Mouse (Mus musculus) retina, postnatal 7 days (tissue): Measurements from ENCODE around the gene Fkbp11.
"Not testable (repeated sequence)": the region's sequence is repeated elsewhere in the genome, so short reads cannot be mapped to it uniquely, and the experiment has no call there.

Experiments
- DNase-seq: peaks from one replicate; pipeline ENCODE4 v3.0.0-alpha.2; 2012; ENCODE audit warnings: low read depth, low spot score

Gene Fkbp11

DNA sequence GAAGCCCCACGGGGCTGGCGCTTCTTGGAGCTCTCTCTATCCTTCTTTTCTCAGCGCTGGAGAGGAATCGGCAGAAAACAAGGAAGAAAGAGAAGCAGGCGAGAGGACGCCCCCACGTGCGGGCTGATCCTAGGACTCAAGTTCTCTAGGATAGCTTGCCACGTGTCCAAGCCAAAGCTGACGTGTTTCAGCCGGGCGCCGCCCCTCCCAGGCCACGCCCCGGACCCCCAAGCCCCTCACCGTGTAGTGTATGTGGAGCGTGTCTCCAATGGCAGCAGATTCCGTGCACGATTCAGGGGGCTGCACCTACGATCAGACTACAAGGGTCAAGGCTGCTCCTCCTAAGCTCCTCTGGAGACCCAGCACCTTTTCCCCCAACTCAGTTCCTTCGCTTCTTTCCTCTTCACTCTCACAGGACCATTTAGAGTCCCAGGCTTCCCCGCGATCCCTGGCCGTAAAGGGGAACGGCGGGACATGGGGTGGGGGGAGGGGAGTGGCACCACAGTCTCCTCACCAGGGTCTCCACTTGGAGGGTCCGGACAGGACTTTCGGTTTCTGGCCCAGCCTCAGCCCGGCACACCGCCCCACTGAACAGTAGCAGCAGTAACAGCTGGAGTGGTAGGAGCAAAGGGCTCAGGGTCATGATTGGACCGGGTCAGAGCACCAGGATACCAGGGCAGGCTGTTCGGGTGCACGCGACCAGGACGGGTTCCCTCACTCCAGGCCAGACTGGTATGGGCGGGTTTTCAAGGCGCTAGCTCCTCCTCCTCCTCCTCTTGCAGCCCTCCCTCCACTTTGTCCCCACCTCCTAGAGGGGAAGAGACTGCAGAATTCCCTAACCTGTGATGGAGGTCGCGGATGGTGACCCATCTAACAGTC is at the start of gene Fkbp11:
Gene Fkbp11 (minus strand): TSS at position 756 of the 879 bp plus-strand sequence.
- DNase-seq, result no peak

GRCm38 (mm10) chr15:98777762-98778161 is 49.8 kb upstream of the Fkbp11 start, which contains the start of gene Wnt10b:
Gene Wnt10b (minus strand): TSS chr15:98778150.
- DNase-seq, result no peak

- DNase-seq, result no peak
Observed at GRCm38 (mm10) chr15:98777005-98777616, 49.1 kb upstream of the Fkbp11 start.

DNA sequence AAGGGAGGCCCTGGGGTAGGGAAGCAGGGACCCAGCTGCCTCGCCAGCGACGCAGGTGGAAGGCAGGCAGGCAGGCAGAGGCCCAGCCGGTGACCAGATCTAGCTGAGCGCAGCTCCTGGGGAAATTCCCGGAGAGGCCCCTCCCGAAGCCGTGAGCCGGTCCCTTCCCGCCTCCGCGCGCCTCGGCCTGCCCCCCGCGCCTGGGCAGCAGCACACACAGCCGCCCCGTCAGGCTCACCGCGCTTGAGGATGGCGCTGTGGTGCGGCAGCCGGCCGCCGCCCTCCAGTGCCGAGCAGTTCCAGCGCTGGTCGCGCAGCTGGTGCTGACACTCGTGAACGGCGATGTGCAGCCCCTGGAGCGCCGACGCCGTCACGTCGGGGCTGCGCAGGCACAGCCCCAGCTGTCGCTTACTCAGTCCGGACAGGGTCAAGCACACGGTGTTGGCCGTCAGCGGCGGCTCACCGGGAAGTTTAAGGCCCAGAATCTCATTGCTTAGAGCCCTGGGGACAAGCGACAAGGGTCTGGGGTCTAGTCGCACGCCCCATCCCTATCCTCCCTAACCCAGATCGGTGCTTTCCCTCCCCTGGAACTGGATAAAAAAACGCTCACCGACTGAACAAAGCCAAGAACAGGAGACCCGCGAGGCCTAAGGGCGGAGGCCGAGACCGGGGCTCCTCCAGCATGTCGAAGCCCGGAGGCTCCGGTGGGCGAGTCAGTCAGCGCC is 48.4 kb upstream of the Fkbp11 start:
- no peak for DNase-seq

- no peak for DNase-seq
Observed at GRCm38 (mm10) chr15:98775533-98775932, 47.5 kb upstream of the Fkbp11 start.

DNA sequence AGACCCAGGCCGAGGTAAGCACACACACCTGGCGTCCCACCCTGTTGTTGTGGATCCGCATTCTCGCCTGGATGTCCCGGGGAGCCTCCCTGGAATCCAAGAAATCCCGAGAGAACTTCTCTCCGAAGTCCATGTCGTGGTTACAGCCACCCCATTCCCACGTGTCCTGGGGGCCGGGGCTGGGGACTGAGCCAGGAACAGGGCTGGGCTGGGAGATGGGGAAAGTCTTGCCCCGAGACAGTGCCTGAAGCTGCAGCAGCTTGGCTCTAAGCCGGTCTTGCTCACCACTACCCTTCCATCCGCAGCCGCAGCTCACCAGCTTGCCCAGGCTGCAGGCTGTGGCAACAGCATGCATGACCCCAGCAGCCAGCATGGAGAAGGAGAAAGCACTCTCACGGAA is 46.1 kb upstream of the Fkbp11 start:
- DNase-seq, result no peak

DNA sequence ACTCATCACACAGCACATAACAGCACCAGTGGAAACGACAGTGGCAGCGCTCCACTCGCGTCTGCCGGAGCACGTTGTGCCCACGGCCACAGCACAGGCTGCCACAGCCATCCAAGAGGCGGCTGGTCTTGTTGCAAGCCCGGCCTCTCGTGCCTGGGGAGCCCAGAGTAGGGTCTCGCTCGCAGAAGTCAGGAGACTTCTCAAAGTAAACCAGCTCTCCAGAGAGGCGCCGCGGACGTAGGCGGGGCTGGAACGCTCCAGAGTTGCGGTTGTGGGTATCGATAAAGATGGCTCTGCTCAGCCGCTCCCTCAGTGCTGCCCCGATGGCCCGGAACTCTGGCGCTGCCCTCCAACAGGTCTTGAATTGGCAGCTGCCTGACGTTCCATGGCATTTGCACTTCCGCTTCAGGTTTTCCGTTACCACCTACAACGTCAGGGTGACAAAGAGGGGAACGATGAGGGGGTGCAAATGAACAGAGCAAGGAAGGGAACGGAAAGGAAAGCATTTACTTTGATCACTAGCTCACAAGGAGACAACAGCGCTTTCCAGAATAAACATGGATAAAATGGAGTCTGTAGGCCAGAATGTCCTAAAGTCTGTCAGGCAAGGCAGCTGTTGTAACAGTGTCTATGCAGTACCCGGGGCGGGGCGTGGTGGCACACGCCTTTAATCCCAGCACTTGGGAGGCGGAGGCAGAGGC is 44.7 kb upstream of the Fkbp11 start:
- no peak for DNase-seq

- DNase-seq, result no peak
Observed at GRCm38 (mm10) chr15:98771813-98772425, 43.9 kb upstream of the Fkbp11 start.

DNA sequence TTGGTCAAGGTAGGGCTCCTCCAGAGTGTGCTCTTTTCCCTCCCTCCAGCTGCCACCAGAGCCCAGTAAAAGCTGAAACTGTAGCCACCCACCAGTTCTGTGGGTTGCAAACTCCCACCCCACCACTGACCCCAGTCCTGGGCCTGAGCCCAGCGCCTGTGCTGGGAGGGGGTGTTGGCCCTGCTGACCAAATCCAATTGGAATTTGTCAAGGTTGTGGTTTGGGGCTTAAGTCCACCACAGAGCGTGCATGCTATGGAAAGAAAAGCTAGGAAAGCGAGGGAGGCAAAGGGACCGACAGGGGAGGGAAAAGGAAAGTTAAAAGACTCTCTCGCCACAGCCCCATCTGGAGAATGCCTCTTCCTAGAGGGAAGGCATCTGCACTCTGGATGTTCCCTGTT is 40.3 kb upstream of the Fkbp11 start:
- no peak for DNase-seq

DNA sequence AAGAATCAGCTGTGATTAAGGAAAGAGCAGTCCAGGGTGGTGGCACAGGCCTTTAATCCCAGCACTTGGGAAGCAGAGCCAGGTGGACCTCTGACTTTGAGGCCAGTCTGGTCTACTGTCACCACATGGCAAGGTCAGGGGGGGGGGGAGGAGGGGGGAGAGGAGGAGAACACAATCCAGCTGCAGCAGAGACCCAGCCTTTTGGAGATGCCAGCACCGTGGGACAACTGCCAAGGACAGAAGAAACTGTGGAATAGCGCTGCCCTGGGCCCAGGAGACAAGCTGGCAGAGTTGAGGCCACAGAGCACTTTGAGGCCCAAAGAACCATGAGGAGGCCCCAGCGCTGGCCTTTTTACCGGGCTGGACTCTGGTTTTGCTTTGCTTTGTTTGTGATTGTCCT is 37.9 kb upstream of the Fkbp11 start:
- no peak for DNase-seq

- DNase-seq, result peak; percentile 92
Observed at GRCm38 (mm10) chr15:98762670-98763529, 34.9 kb upstream of the Fkbp11 start, which contains the start of gene Arf3. Gene Arf3 (minus strand): TSS chr15:98763214.

- peak; percentile 71 for DNase-seq
Observed at GRCm38 (mm10) chr15:98762201-98762621, 34.2 kb upstream of the Fkbp11 start.

- DNase-seq, result no peak
Observed at GRCm38 (mm10) chr15:98754125-98754524, 26.1 kb upstream of the Fkbp11 start.

DNA sequence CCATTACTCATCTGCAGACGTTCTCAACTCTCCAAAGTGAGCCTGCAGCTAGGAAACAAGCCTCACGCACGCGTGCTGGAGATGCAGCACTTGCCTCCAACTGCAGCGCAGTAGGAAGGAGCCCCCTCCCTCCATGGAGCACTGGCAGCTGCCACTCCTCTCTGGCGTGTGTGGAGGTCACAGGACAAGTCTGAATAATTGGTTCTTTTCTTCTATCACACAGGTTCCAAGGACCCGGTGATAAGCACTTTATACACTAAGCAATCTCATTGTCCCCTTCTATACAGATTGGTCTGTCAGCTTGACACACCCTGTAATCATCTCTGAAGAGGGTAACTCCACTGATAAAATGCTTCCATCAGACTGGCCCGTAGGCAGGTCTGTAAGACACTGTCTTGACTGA is 25.0 kb upstream of the Fkbp11 start:
- DNase-seq, result no peak

DNA sequence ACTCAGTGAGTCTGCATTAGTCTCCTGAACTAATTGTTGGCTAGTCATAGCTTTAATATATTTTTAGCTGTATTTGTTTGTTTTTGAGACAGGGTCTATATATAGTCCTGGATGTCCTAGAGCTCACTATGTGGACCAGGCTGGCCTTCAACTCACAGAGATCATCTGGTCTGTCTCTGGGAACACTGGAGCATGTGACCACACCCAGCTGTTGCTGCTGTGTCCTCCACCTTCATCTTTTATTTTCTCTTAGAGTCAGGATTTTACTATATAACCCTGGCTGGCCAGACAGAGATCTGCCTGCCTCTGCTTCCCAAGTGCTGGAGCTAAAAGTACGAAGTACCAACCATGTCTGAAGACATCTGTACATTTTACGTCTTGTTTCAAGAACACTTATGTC is 21.1 kb upstream of the Fkbp11 start:
- DNase-seq, result no peak

GRCm38 (mm10) chr15:98747296-98747695 is 19.3 kb upstream of the Fkbp11 start:
- no peak for DNase-seq

DNA sequence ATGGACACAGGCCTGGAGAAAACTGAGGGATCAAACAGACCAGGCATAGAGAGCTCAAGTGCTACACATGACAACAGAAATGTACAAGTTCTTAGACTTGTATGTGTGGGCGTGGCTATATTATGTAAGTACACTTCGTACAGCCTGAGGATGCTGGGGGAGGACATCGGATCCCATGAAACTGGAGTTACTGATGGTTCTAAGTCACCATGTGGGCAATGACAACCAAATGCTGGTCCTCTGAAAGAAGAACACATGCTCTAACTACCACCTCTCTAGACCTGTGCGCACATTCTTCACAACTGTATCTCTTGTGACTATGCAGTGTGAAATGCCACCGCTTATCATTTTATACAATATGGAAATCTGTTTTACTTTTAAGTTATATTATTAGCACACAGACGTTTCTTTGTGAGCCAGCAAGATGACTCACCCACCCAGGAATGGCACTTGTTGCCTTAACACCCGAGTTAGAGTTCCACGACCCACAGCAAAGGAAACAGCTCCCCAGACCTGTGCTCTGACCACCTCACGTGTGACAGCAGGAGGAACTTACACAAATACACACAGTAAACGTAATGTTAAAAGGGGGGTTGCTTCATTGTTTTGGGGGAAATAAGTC is 18.5 kb upstream of the Fkbp11 start:
- DNase-seq, result no peak

- DNase-seq, result not testable (repeated sequence)
Observed at GRCm38 (mm10) chr15:98743863-98744262, 15.9 kb upstream of the Fkbp11 start.

- DNase-seq, result no peak
Observed at GRCm38 (mm10) chr15:98742766-98743428, 14.9 kb upstream of the Fkbp11 start.
